Mouse (Mus musculus) stomach, postnatal 0 days (tissue): ENCODE data around the gene Dnm3. TPM values are rescaled to one million over a fixed set of nuclear protein-coding genes. Genes with fewer than 3 reads are reported as not detected.

ENCODE experiments used
- ATAC-seq: fragments of 200-750 bp; cut with Nextera tagmentation; 2 replicates; pipeline ENCODE4 v1.8.0; 2017; ENCODE audit not compliant: low FRiP score, low TSS enrichment
- DNase-seq: peaks from one replicate; pipeline ENCODE4 v3.0.0-alpha.2; 2016; ENCODE audit warnings: low spot score
- H3K27ac ChIP-seq: fragments of 300-500 bp; sonication (generic); replicated peaks from 2 replicates; pipeline ENCODE4 v1.5.1; 2014; ENCODE audit warnings: mild to moderate bottlenecking, control low read depth
- H3K27me3 ChIP-seq: fragments of 300-500 bp; sonication (generic); 2 replicates; pipeline ENCODE4 v1.6.1; 2014; ENCODE audit warnings: low read length; ENCODE audit not compliant: control insufficient read depth, insufficient read depth
- H3K36me3 ChIP-seq: fragments of 300-500 bp; sonication (generic); 2 replicates; pipeline ENCODE4 v1.6.1; 2014; ENCODE audit warnings: low read length, mixed read lengths; ENCODE audit not compliant: control insufficient read depth, insufficient read depth
- H3K4me1 ChIP-seq: fragments of 300-500 bp; sonication (generic); replicated peaks from 2 replicates; pipeline ENCODE4 v1.6.1; 2014; ENCODE audit warnings: antibody characterized with exemption; ENCODE audit not compliant: control insufficient read depth, insufficient read depth
- H3K4me2 ChIP-seq: fragments of 300-500 bp; sonication (generic); replicated peaks from 2 replicates; pipeline ENCODE4 v1.6.1; 2014; ENCODE audit warnings: low read depth, mild to moderate bottlenecking, control low read depth, moderate library complexity
- H3K4me3 ChIP-seq: fragments of 300-500 bp; sonication (generic); 2 replicates; pipeline ENCODE4 v1.5.1; 2014; ENCODE audit warnings: low read depth, low read length, control low read depth
- H3K9ac ChIP-seq: fragments of 300-500 bp; sonication (generic); 2 replicates; pipeline ENCODE4 v1.6.1; 2014; ENCODE audit warnings: mild to moderate bottlenecking, low read length, control low read depth, mixed read lengths
- H3K9me3 ChIP-seq: fragments of 300-500 bp; sonication (generic); 2 replicates; pipeline ENCODE4 v1.6.1; 2016; ENCODE audit warnings: low read length; ENCODE audit not compliant: control insufficient read depth
- CTCF ChIP-seq: IDR thresholded peaks from 2 replicates; pipeline ENCODE4 v1.5.1; 2016; ENCODE audit warnings: antibody characterized with exemption, low read depth, mild to moderate bottlenecking, moderate library complexity
- EP300 ChIP-seq: optimal IDR thresholded peaks from 2 replicates; pipeline ENCODE3; 2016; ENCODE audit warnings: antibody characterized with exemption
- WGBS: fragments of 180-500 bp; shearing (Covaris S2); extraction: QIAGEN DNeasy Blood & Tissue Kit; methylation state at CpG from one replicate; pipeline ENCODE4 v1.1.7; 2014; 5-methylcytosine and 5-hydroxymethylcytosine counted together
- polyA plus RNA-seq: library from polyadenylated mRNA; unstranded; fragments of >200 nt; fragmentation: Nextera tagmentation; extraction: Ambion mirVana; gene quantifications from 2 replicates; pipeline ENCODE4 v1.2.1, GENCODE M21; 2015

Gene Dnm3
- polyA plus RNA-seq, 1 experiment from 2014 or later = 2.1 TPM

DNA sequence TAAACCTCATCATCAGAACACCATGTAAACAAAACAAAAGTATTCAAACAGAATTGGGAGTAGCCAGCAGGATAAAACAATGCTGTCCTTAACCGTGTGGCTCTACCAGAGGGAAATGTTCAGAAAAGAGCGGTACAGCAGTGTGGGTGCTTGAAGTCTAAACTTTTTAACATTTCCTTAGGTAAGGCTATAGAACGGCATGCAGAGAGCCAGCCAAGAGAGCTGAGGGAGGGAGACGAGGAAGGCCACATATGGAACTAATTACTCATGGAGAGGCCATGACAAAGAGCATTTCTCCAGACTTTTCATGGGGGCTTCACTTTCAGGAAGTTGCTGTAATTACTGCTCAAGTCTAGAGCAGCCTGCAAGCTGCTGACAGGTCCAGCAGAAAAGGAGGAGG is 261.2 kb downstream of the Dnm3 start:
- Histone ChIP-seq H3K9ac (no peak overlapping the region), H3K4me3 (no peak overlapping the region), H3K36me3 (no peaks in the 10 kb centered on the region), H3K27me3 (no peaks in the 10 kb centered on the region), H3K4me1 (no peaks in the 10 kb centered on the region), H3K4me2 (0 out of 2 replicates have a peak overlapping the region, but pooled peaks have one; percentile 9), H3K27ac (peak overlapping the region; percentile 87), H3K9me3 (no peaks in the 10 kb centered on the region)
- 17% methylated on average over 4 of the region's 4 CpGs for WGBS
- TF ChIP-seq EP300 (no peak), CTCF (no peak)
- no peak for ATAC-seq
- DNase-seq = no peak

DNA sequence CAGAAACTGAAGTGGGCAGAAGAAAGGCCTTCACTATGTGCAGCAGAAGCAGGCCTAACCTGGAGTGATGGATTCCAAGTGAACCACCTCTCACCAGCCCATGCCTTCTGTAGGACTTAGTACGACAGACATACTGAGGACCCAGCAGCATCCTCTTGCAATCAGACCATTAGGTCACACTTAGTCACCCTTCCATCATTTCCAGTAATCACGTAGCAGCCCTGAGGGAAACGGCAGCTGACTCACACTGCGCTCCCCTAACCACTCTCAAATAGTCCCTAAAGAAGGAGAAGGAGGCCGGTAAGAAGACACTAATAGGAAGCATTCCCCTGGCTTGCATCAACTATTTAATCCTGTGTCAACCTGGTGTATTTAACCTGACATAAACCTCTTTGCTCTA is 262.1 kb downstream of the Dnm3 start:
- DNase-seq (no peak), ATAC-seq (no peak)
- WGBS = 62% methylated on average over 5 of the region's 5 CpGs
- Histone ChIP-seq H3K4me2 (no peak overlapping the region), H3K4me3 (no peak overlapping the region), H3K9ac (no peak overlapping the region), H3K4me1 (no peaks in the 10 kb centered on the region), H3K36me3 (no peaks in the 10 kb centered on the region), H3K27ac (no peak overlapping the region; the same call in none of the 2 replicates), H3K9me3 (no peaks in the 10 kb centered on the region), H3K27me3 (no peaks in the 10 kb centered on the region)
- TF ChIP-seq CTCF (no peak), EP300 (no peak)

DNA sequence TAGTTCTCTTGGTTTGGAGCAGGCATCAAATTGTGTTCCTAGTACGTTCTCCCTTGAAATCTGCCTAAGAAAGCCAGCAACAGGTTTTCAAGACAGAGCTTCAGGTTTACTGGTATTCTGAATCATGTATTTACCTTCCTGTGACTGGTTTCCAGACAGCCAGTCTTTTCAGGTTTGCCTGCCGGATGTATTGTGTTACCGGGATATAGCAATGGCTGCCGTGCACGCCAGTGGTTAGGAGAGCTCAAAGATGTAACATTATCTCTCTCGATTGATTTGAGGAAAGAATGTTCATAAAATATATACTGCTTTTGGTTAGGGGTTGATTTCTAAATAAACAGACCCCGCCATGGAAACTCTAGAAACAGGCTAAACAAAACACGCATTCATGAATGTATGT is 264.8 kb downstream of the Dnm3 start:
- Histone ChIP-seq H3K4me1 (no peaks in the 10 kb centered on the region; the same call in 1 of the 2 replicates), H3K4me3 (no peak overlapping the region), H3K4me2 (no peak overlapping the region), H3K36me3 (no peaks in the 10 kb centered on the region), H3K9me3 (no peaks in the 10 kb centered on the region), H3K27me3 (no peaks in the 10 kb centered on the region), H3K9ac (no peak overlapping the region), H3K27ac (no peak overlapping the region)
- WGBS = 78% methylated on average over 8 of the region's 8 CpGs
- no peak for TF ChIP-seq EP300
- no peak for TF ChIP-seq CTCF
- no peak for ATAC-seq
- DNase-seq = no peak

DNA sequence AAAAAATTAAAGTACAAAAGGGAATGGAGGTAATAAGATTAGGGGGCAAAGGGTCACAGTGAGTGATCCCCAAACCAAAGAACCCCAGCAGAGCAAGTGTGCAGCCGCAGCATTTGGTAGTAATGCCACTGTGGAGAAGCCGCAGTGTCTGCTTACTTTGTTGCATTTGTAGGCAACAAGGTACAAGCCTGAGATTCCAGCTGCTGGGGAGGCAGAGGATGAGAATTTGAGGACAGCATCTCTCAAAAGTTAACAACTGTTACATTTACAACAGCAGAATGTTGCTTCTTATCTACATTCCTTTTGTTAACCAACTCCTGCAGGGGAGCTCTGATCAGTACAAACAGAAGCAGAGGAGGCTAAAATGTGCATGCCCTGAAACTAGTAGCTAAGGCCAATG is 267.3 kb downstream of the Dnm3 start:
- no peaks in the 10 kb centered on the region; the same call in 1 of the 2 replicates for H3K4me1 ChIP-seq
- H3K27ac ChIP-seq = no peak overlapping the region
- H3K27me3 ChIP-seq = no peaks in the 10 kb centered on the region
- ATAC-seq (no peak), DNase-seq (no peak)
- H3K4me2 ChIP-seq = no peak overlapping the region
- H3K36me3 ChIP-seq = no peaks in the 10 kb centered on the region
- no peak overlapping the region for H3K9ac ChIP-seq
- no peak overlapping the region for H3K4me3 ChIP-seq
- 85% methylated on average over 2 of the region's 2 CpGs for WGBS
- TF ChIP-seq EP300 (no peak), CTCF (no peak)
- H3K9me3 ChIP-seq = no peaks in the 10 kb centered on the region

DNA sequence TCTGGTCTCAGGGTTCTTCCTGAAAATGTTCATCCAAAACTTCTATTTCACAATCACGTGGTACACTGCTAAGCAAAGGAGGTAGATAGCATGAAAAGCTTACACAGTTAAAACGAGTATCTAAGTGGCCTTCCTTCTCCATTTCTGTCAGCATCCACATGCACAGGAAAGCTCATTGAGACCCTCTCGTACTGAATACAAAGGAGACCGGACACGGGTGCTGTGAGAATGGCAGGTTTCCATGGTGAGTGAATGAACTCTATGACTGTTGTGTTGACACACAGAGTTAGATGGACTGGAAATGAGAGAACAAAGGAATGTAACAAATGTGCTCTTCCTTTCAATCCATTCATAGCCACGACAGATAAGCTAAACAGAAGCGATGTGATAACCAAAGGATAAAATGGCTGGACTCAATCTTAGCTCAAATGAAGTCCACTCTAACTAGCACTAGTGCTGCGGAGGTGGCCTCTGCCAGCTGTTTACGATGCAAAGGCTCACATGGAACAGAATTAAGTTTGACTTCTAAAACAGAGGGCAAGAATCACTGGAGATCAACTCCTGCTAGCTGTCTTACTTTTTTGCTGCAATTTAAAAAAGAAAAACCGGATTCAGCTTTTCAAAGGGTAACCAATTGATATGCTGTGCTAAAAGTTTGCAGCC is 268.2 kb downstream of the Dnm3 start:
- DNase-seq (no peak), ATAC-seq (no peak)
- no peaks in the 10 kb centered on the region for H3K27me3 ChIP-seq
- 44% methylated on average over 10 of the region's 10 CpGs for WGBS
- H3K9ac ChIP-seq = no peak overlapping the region
- H3K27ac ChIP-seq = no peak overlapping the region
- H3K4me1 ChIP-seq = no peaks in the 10 kb centered on the region; the same call in 1 of the 2 replicates
- no peak overlapping the region for H3K4me2 ChIP-seq
- H3K4me3 ChIP-seq = no peak overlapping the region
- no peaks in the 10 kb centered on the region for H3K9me3 ChIP-seq
- no peaks in the 10 kb centered on the region for H3K36me3 ChIP-seq
- TF ChIP-seq EP300 (no peak), CTCF (no peak)

DNA sequence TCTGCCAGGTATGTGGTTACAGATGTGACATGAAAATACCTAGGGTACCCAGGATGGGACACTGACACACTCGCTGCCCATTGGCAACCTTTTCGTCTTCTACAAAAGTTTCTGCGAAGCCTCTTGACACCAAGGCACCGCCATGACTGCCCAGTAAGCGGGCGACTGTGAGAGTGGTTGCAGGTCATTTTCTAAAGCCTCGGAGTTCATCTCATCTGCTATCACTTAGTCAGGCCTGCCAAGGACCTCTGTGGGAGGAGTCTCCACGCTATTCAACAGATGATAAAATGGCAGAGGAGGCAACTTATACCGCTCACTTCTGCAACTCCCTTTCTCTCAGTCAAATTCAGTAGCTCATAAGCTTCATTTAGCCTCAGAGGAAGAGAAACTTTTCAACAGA is 268.8 kb downstream of the Dnm3 start:
- TF ChIP-seq CTCF (no peak), EP300 (no peak)
- Histone ChIP-seq H3K27me3 (no peaks in the 10 kb centered on the region), H3K4me3 (no peak overlapping the region), H3K9me3 (no peaks in the 10 kb centered on the region), H3K36me3 (no peaks in the 10 kb centered on the region), H3K4me2 (no peak overlapping the region), H3K4me1 (no peaks in the 10 kb centered on the region; the same call in 1 of the 2 replicates), H3K9ac (no peak overlapping the region), H3K27ac (0 out of 2 replicates have a peak overlapping the region, but pooled peaks have one; percentile 3)
- no peak for ATAC-seq
- 80% methylated on average over 9 of the region's 9 CpGs for WGBS
- no peak for DNase-seq
